Mouse (Mus musculus): ENCODE data around the gene Zmynd10. TPM values are rescaled to one million over a fixed set of nuclear protein-coding genes. Genes with fewer than 3 reads are reported as not detected.

Gene Zmynd10
- polyA plus RNA-seq, 2 experiments from 2014 or later, result 0.83 to 3.2 TPM

Other genes with a start within 250 kb of the Zmynd10 start
- gene Hemk1, start 208.9 kb upstream of the Zmynd10 start, polyA plus RNA-seq (2017; shearing (Covaris generic)), result 10 to 100 TPM; 25.4 to 27.3 TPM
- 1 to 10 TPM; 2.7 to 4.6 TPM for gene 6430571L13Rik, start 206.7 kb upstream of the Zmynd10 start, polyA plus RNA-seq (2017; shearing (Covaris generic))
- gene Cacna2d2, start 147.7 kb upstream of the Zmynd10 start, polyA plus RNA-seq (2017; shearing (Covaris generic)), result under 1 TPM; 0.16 to 0.41 TPM
- 10 to 100 TPM; 19.3 to 24.9 TPM for gene Tmem115, start 13.4 kb upstream of the Zmynd10 start, polyA plus RNA-seq (2017; shearing (Covaris generic))
- 10 to 100 TPM; 65.7 to 82.2 TPM for gene Cyb561d2, start 5.1 kb upstream of the Zmynd10 start, polyA plus RNA-seq (2017; shearing (Covaris generic))
- 10 to 100 TPM; 44.5 to 45.2 TPM for gene Nprl2, start 5.1 kb upstream of the Zmynd10 start, polyA plus RNA-seq (2017; shearing (Covaris generic))
- 10 to 100 TPM; 74.8 to 81.7 TPM for gene Rassf1, start 4.3 kb downstream of the Zmynd10 start, polyA plus RNA-seq (2017; shearing (Covaris generic))
- 1 to 10 TPM; 7.3 to 7.8 TPM for gene Tusc2, start 16.0 kb downstream of the Zmynd10 start, polyA plus RNA-seq (2017; shearing (Covaris generic))
- gene Hyal2, start 20.6 kb downstream of the Zmynd10 start, polyA plus RNA-seq (2017; shearing (Covaris generic)), result 10 to 100 TPM; 10.2 to 12.8 TPM
- 1 to 10 TPM; 4.1 to 4.3 TPM for gene Hyal1, start 29.6 kb downstream of the Zmynd10 start, polyA plus RNA-seq (2017; shearing (Covaris generic))
- 10 to 100 TPM; 16.6 to 21.7 TPM for gene Naa80, start 31.6 kb downstream of the Zmynd10 start, polyA plus RNA-seq (2017; shearing (Covaris generic))
- under 1 TPM; 0.25 to 0.90 TPM for gene Hyal3, start 33.5 kb downstream of the Zmynd10 start, polyA plus RNA-seq (2017; shearing (Covaris generic))
- 10 to 100 TPM; 28.7 to 33.8 TPM for gene Ifrd2, start 40.3 kb downstream of the Zmynd10 start, polyA plus RNA-seq (2017; shearing (Covaris generic))
- gene Sema3b, start 61.9 kb downstream of the Zmynd10 start, polyA plus RNA-seq (2017; shearing (Covaris generic)), result not detected
- gene Gnai2, start 88.1 kb downstream of the Zmynd10 start, polyA plus RNA-seq (2017; shearing (Covaris generic)), result 100 to 1,000 TPM; 176 to 181 TPM
- gene Slc38a3, start 122.2 kb downstream of the Zmynd10 start, polyA plus RNA-seq (2017; shearing (Covaris generic)), result not detected
- 1 to 10 TPM in 1 of 2 experiments, not detected in 1; 1.1 TPM for gene Gnat1, start 132.4 kb downstream of the Zmynd10 start, polyA plus RNA-seq (2017; shearing (Covaris generic))
- not detected for gene Sema3f, start 163.2 kb downstream of the Zmynd10 start, polyA plus RNA-seq (2017; shearing (Covaris generic))
- gene Rbm5, start 223.7 kb downstream of the Zmynd10 start, polyA plus RNA-seq (2017; shearing (Covaris generic)), result 100 to 1,000 TPM; 299 to 310 TPM

Data from activated CD4-positive, CD25-positive, alpha-beta regulatory T cell, adult 4 months (primary cell).